ENCODE assay signal across 26 mouse cellular contexts in the genomic region with DNA sequence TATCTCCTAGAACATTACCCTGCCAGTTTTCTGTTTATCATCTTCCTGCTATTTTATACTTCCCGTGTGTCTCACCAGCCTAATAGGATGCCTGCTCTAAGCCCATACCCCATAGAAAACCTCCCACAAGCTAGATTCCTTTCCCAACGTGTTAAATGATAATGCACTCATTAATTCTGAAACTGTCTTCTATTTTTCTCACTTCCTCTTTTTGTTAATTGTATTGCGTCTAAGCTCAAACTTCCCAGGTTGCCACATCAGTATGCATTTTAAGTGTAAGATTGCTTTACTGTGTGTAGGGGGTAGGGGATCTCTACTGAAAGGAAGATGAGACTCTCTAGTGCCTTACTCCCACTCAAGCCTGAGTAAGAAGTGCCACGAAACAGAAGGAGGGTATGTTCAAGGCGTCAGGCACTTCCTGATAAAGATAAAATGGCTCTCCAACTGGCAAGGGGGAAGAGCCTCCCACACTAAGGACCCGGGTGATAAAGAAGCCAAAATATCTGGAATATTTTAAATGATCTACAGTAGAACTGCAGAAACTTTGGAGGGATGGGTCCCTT.
DNase-seq lines count a peak whose midpoint lies in the region; ATAC-seq and TF ChIP-seq lines count a peak whose summit lies in the region.
"Had no signal": no experiment of that assay in that cellular context is flagged by ENCODE, and none has a peak within 500 bp of the region (broad histone marks: within the 10 kb centered on the region; RNA-seq: fewer than 3 reads in every experiment).

No protein-coding gene starts in this region.

- no peak overlapping the region for H3K9ac ChIP-seq in forebrain, embryonic 14.5 days (ENCODE audit: low read length)
- no peak overlapping the region for H3K9ac ChIP-seq in forebrain, postnatal 0 days
- H3K9ac ChIP-seq: embryonic facial prominence, embryonic 12.5 days; hindbrain, embryonic 13.5 days; liver, embryonic 12.5 days; midbrain, embryonic 13.5 days; stomach, embryonic 15.5 days had no signal

- DNase-seq in forebrain, embryonic 14.5 days (ENCODE audit: low spot score): no peak
- DNase-seq in forebrain, postnatal 0 days: no peak
- peak; percentile 4 to 77 for DNase-seq in left cerebral cortex, postnatal 25 days (ENCODE audit: low spot score in 2 of 2)
- DNase-seq in left cerebral cortex, adult 8-10 months (ENCODE audit: low spot score in 2 of 2): no peak
- DNase-seq in Muller cell, postnatal 12 days (ENCODE audit: inconsistent ontology term): peak; percentile 66
- no peak for DNase-seq in thymus, postnatal 4 days
- DNase-seq in layer of hippocampus, adult 2 months (ENCODE audit: low spot score in 2 of 2): no peak
- DNase-seq: adrenal gland, postnatal 36 days; cerebellum, adult 11-12 months; gastrocnemius, postnatal 36 days; kidney, adult 18-20 months; kidney, postnatal 10 days; lung, adult 2 months; lung, postnatal 14 days; right cerebral cortex, postnatal 4 days; thymus, adult 18-20 months; thymus, postnatal 36 days had no signal

- no peaks in the 10 kb centered on the region for H3K9me3 ChIP-seq in forebrain, embryonic 14.5 days (replicated peaks; ENCODE audit: control insufficient read depth, low read length)
- 0 out of 2 replicates have a peak, but pooled peaks cover 3% of the 10 kb centered on the region for H3K9me3 ChIP-seq in forebrain, postnatal 0 days (ENCODE audit: low read length)
- H3K9me3 ChIP-seq: limb, embryonic 10.5 days; liver, embryonic 12.5 days; stomach, embryonic 15.5 days had no signal

- no peaks in the 10 kb centered on the region for H3K27me3 ChIP-seq in forebrain, embryonic 14.5 days (replicated peaks; ENCODE audit: control insufficient read depth, insufficient read depth, low read length)
- no peaks in the 10 kb centered on the region for H3K27me3 ChIP-seq in forebrain, postnatal 0 days (ENCODE audit: insufficient read depth, low read length)
- H3K27me3 ChIP-seq: embryonic facial prominence, embryonic 12.5 days; hindbrain, embryonic 13.5 days; liver, embryonic 12.5 days; megakaryocyte, embryonic 14.5 days; midbrain, embryonic 13.5 days; Patski; stomach, embryonic 15.5 days had no signal

- TF ChIP-seq CTCF in forebrain, postnatal 0 days (IDR thresholded peaks at IDR 0.05; ENCODE audit: low read depth): no peak
- TF ChIP-seq CTCF in layer of hippocampus, adult 2 months (conservative IDR thresholded peaks at IDR 0.05): no peak

- intact Hi-C loops in left cerebral cortex, postnatal 25 days (cut with DNase I): no loop called here

- H3K36me3 ChIP-seq in forebrain, embryonic 14.5 days (ENCODE audit: control insufficient read depth, insufficient read depth, low read length): no peaks in the 10 kb centered on the region
- no peaks in the 10 kb centered on the region for H3K36me3 ChIP-seq in forebrain, postnatal 0 days (ENCODE audit: insufficient read depth)
- H3K36me3 ChIP-seq: embryonic facial prominence, embryonic 12.5 days; hindbrain, embryonic 13.5 days; limb, embryonic 10.5 days; liver, embryonic 12.5 days; stomach, embryonic 15.5 days had no signal

- H3K27ac ChIP-seq in forebrain, embryonic 14.5 days (ENCODE audit: low read depth, low read length): 0 out of 2 replicates have a peak overlapping the region, but pooled peaks have one; percentile 14
- H3K27ac ChIP-seq in forebrain, postnatal 0 days (ENCODE audit: low read depth, low read length): no peak overlapping the region
- no peak overlapping the region for H3K27ac ChIP-seq in layer of hippocampus, adult 2 months
- H3K27ac ChIP-seq: embryonic facial prominence, embryonic 12.5 days; hindbrain, embryonic 13.5 days; limb, embryonic 10.5 days; liver, embryonic 12.5 days; midbrain, embryonic 13.5 days; stomach, embryonic 15.5 days had no signal

- no peak overlapping the region for H3K4me2 ChIP-seq in forebrain, embryonic 14.5 days (ENCODE audit: low read length)
- H3K4me2 ChIP-seq in forebrain, postnatal 0 days (ENCODE audit: low read depth): no peak overlapping the region
- H3K4me2 ChIP-seq: embryonic facial prominence, embryonic 12.5 days; hindbrain, embryonic 13.5 days; liver, embryonic 12.5 days; midbrain, embryonic 13.5 days; stomach, embryonic 15.5 days had no signal

- H3K4me3 ChIP-seq in forebrain, embryonic 14.5 days (ENCODE audit: low read depth, low read length): no peak overlapping the region
- H3K4me3 ChIP-seq in forebrain, postnatal 0 days (ENCODE audit: low read depth, low read length): no peak overlapping the region
- no peak overlapping the region for H3K4me3 ChIP-seq in layer of hippocampus, adult 2 months
- H3K4me3 ChIP-seq: embryonic facial prominence, embryonic 12.5 days; hindbrain, embryonic 13.5 days; limb, embryonic 10.5 days; liver, embryonic 12.5 days; megakaryocyte, embryonic 14.5 days; midbrain, embryonic 13.5 days; stomach, embryonic 15.5 days had no signal

- ATAC-seq in forebrain, embryonic 14.5 days: no peak
- no peak for ATAC-seq in forebrain, postnatal 0 days
- peak; percentile 63 for ATAC-seq in megakaryocyte, adult 5-6 weeks (ENCODE audit: poor library complexity, severe bottlenecking)
- ATAC-seq: liver, embryonic 12.5 days; midbrain, embryonic 13.5 days; Patski had no signal

- H3K4me1 ChIP-seq in forebrain, embryonic 14.5 days (ENCODE audit: control insufficient read depth, insufficient read depth, low read length): no peaks in the 10 kb centered on the region
- H3K4me1 ChIP-seq in forebrain, postnatal 0 days (ENCODE audit: insufficient read depth): no peaks in the 10 kb centered on the region
- H3K4me1 ChIP-seq: embryonic facial prominence, embryonic 12.5 days; hindbrain, embryonic 13.5 days; limb, embryonic 10.5 days; liver, embryonic 12.5 days; midbrain, embryonic 13.5 days; stomach, embryonic 15.5 days had no signal

- WGBS in forebrain, embryonic 14.5 days: 61% methylated on average over 6 of the region's 6 CpGs
- WGBS in forebrain, postnatal 0 days: 58% methylated on average over 6 of the region's 6 CpGs

Comparison
In these comparisons a context has a peak if more than half of its experiments do, and no peak if none do; other contexts are left out.
1. DNase-seq: peak in left cerebral cortex, postnatal 25 days (2 of 2) and Muller cell, postnatal 12 days (single experiment); none in forebrain, embryonic 14.5 days (single experiment), forebrain, postnatal 0 days (single experiment), left cerebral cortex, adult 8-10 months (0 of 2), thymus, postnatal 4 days (single experiment) and layer of hippocampus, adult 2 months (0 of 2).